Mouse (Mus musculus): ENCODE measurements around the gene Prkg2. TPM values are rescaled to one million over a fixed set of nuclear protein-coding genes. Genes with fewer than 3 reads are reported as not detected.

The Prkg2 gene
- total RNA-seq, 1 experiment: 1.8 TPM

- Histone ChIP-seq H3K9ac (ENCODE audit: insufficient read depth, low read depth, low read length, poor library complexity, severe bottlenecking) (no peak overlapping the region), H3K27ac (ENCODE audit: insufficient read depth, low read depth, low read length, poor library complexity, severe bottlenecking) (no peak overlapping the region), H3K4me1 (ENCODE audit: control insufficient read depth in 2 of 2, insufficient read depth in 2 of 2, low read length in 2 of 2, poor library complexity in 1 of 2) (no peaks in the 10 kb centered on the region), H3K4me3 (ENCODE audit: insufficient read depth in 1 of 2, low read depth in 1 of 2, low read length in 2 of 2, poor library complexity in 1 of 2, severe bottlenecking in 1 of 2) (no peak overlapping the region), H3K9me3 (ENCODE audit: control insufficient read depth, insufficient read depth, low read depth, low read length) (no peaks in the 10 kb centered on the region), H3K36me3 (ENCODE audit: control insufficient read depth, insufficient read depth, low read length, poor library complexity, severe bottlenecking) (no peaks in the 10 kb centered on the region)
- no peak for DNase-seq (ENCODE audit: low read depth, low spot score)
- in situ Hi-C loops (cut with MboI; ENCODE audit: low sequenced_read_pairs in 2 of 2, unreplicated experiment in 2 of 2): no loop called here
- no peak for TF ChIP-seq HCFC1 (IDR thresholded peaks at IDR 0.05; ENCODE audit: borderline replicate concordance, insufficient read depth, low read length)
- TF ChIP-seq CHD2 (IDR thresholded peaks at IDR 0.05; ENCODE audit: low read depth, low read length): no peak
- no peak for TF ChIP-seq ZNF384 (IDR thresholded peaks at IDR 0.05; ENCODE audit: low read depth, low read length)
- no peak for TF ChIP-seq ZC3H11A (IDR thresholded peaks at IDR 0.05; ENCODE audit: borderline replicate concordance, low read depth, low read length)
- TF ChIP-seq MAFK (IDR thresholded peaks at IDR 0.05; ENCODE audit: insufficient read depth, low read depth, low read length): no peak
Measured at GRCm38 (mm10) chr5:99010448-99011151, 26.6 kb downstream of the Prkg2 start.

GRCm38 (mm10) chr5:98998104-98998503, 39.0 kb downstream of the Prkg2 start:
- Histone ChIP-seq H3K9ac (ENCODE audit: insufficient read depth, low read depth, low read length, poor library complexity, severe bottlenecking) (no peak overlapping the region), H3K27ac (ENCODE audit: insufficient read depth, low read depth, low read length, poor library complexity, severe bottlenecking) (no peak overlapping the region), H3K36me3 (ENCODE audit: control insufficient read depth, insufficient read depth, low read length, poor library complexity, severe bottlenecking) (no peaks in the 10 kb centered on the region), H3K9me3 (ENCODE audit: control insufficient read depth, insufficient read depth, low read depth, low read length) (no peaks in the 10 kb centered on the region), H3K4me1 (ENCODE audit: control insufficient read depth in 2 of 2, insufficient read depth in 2 of 2, low read length in 2 of 2, poor library complexity in 1 of 2) (no peaks in the 10 kb centered on the region), H3K4me3 (ENCODE audit: insufficient read depth in 1 of 2, low read depth in 1 of 2, low read length in 2 of 2, poor library complexity in 1 of 2, severe bottlenecking in 1 of 2) (no peak overlapping the region)
- in situ Hi-C loops (cut with MboI; ENCODE audit: low sequenced_read_pairs in 2 of 2, unreplicated experiment in 2 of 2): no loop called here
- TF ChIP-seq ZC3H11A (IDR thresholded peaks at IDR 0.05; ENCODE audit: borderline replicate concordance, low read depth, low read length) (no peak), ZNF384 (IDR thresholded peaks at IDR 0.05; ENCODE audit: low read depth, low read length) (no peak), MAFK (IDR thresholded peaks at IDR 0.05; ENCODE audit: insufficient read depth, low read depth, low read length) (no peak), CHD2 (IDR thresholded peaks at IDR 0.05; ENCODE audit: low read depth, low read length) (no peak), HCFC1 (IDR thresholded peaks at IDR 0.05; ENCODE audit: borderline replicate concordance, insufficient read depth, low read length) (no peak)
- no peak for DNase-seq (ENCODE audit: low read depth, low spot score)

GRCm38 (mm10) chr5:98995767-98996166, 41.4 kb downstream of the Prkg2 start:
- TF ChIP-seq ZNF384 (IDR thresholded peaks at IDR 0.05; ENCODE audit: low read depth, low read length) (no peak), CHD2 (IDR thresholded peaks at IDR 0.05; ENCODE audit: low read depth, low read length) (no peak), ZC3H11A (IDR thresholded peaks at IDR 0.05; ENCODE audit: borderline replicate concordance, low read depth, low read length) (no peak), HCFC1 (IDR thresholded peaks at IDR 0.05; ENCODE audit: borderline replicate concordance, insufficient read depth, low read length) (no peak), MAFK (IDR thresholded peaks at IDR 0.05; ENCODE audit: insufficient read depth, low read depth, low read length) (no peak)
- H3K36me3 ChIP-seq (ENCODE audit: control insufficient read depth, insufficient read depth, low read length, poor library complexity, severe bottlenecking): no peaks in the 10 kb centered on the region
- H3K9ac ChIP-seq (ENCODE audit: insufficient read depth, low read depth, low read length, poor library complexity, severe bottlenecking): no peak overlapping the region
- in situ Hi-C loops (cut with MboI; ENCODE audit: low sequenced_read_pairs in 2 of 2, unreplicated experiment in 2 of 2): no loop called here
- no peaks in the 10 kb centered on the region for H3K9me3 ChIP-seq (ENCODE audit: control insufficient read depth, insufficient read depth, low read depth, low read length)
- H3K27ac ChIP-seq (ENCODE audit: insufficient read depth, low read depth, low read length, poor library complexity, severe bottlenecking): no peak overlapping the region
- no peak overlapping the region for H3K4me3 ChIP-seq (ENCODE audit: insufficient read depth in 1 of 2, low read depth in 1 of 2, low read length in 2 of 2, poor library complexity in 1 of 2, severe bottlenecking in 1 of 2)
- no peaks in the 10 kb centered on the region for H3K4me1 ChIP-seq (ENCODE audit: control insufficient read depth in 2 of 2, insufficient read depth in 2 of 2, low read length in 2 of 2, poor library complexity in 1 of 2)
- no peak for DNase-seq (ENCODE audit: low read depth, low spot score)

- no peaks in the 10 kb centered on the region for H3K4me1 ChIP-seq (ENCODE audit: control insufficient read depth in 2 of 2, insufficient read depth in 2 of 2, low read length in 2 of 2, poor library complexity in 1 of 2)
- in situ Hi-C loops (cut with MboI; ENCODE audit: low sequenced_read_pairs in 2 of 2, unreplicated experiment in 2 of 2): no loop called here
- no peak for DNase-seq (ENCODE audit: low read depth, low spot score)
- H3K9ac ChIP-seq (ENCODE audit: insufficient read depth, low read depth, low read length, poor library complexity, severe bottlenecking): no peak overlapping the region
- TF ChIP-seq ZNF384 (IDR thresholded peaks at IDR 0.05; ENCODE audit: low read depth, low read length): no peak
- no peak for TF ChIP-seq HCFC1 (IDR thresholded peaks at IDR 0.05; ENCODE audit: borderline replicate concordance, insufficient read depth, low read length)
- TF ChIP-seq MAFK (IDR thresholded peaks at IDR 0.05; ENCODE audit: insufficient read depth, low read depth, low read length): no peak
- no peak for TF ChIP-seq CHD2 (IDR thresholded peaks at IDR 0.05; ENCODE audit: low read depth, low read length)
- H3K4me3 ChIP-seq (ENCODE audit: insufficient read depth in 1 of 2, low read depth in 1 of 2, low read length in 2 of 2, poor library complexity in 1 of 2, severe bottlenecking in 1 of 2): no peak overlapping the region
- H3K9me3 ChIP-seq (ENCODE audit: control insufficient read depth, insufficient read depth, low read depth, low read length): no peaks in the 10 kb centered on the region
- H3K36me3 ChIP-seq (ENCODE audit: control insufficient read depth, insufficient read depth, low read length, poor library complexity, severe bottlenecking): no peaks in the 10 kb centered on the region
- no peak overlapping the region for H3K27ac ChIP-seq (ENCODE audit: insufficient read depth, low read depth, low read length, poor library complexity, severe bottlenecking)
Measured at GRCm38 (mm10) chr5:98991600-98991999, 45.6 kb downstream of the Prkg2 start.
